Mouse (Mus musculus) megakaryocyte-erythroid progenitor cell, adult 5-6 weeks (primary cell): ENCODE results near the gene Sp1. TPM values are rescaled to one million over a fixed set of nuclear protein-coding genes. Genes with fewer than 3 reads are reported as not detected.

Experiments used
- ATAC-seq: replicated peaks from 2 replicates; pipeline ENCODE4 v1.8.0; 2016; ENCODE audit warnings: mild to moderate bottlenecking, inconsistent platforms; ENCODE audit not compliant: severe bottlenecking, poor library complexity, low FRiP score, low TSS enrichment
- total RNA-seq, 2 experiments: library from RNA; stranded (forward) in 1 of 2; stranded (reverse) in 1 of 2; fragments of 200-1000, 215-1000 nt in 1 of 2; fragments of >200 nt in 1 of 2; fragmentation: Nextera tagmentation in 1 of 2; gene quantifications; 2 replicates each; pipeline ENCODE4 v1.2.3; 2014 to 2017

Sp1 gene
- total RNA-seq, 2 experiments from 2014 or later: 45.0 to 68.0 TPM

DNA sequence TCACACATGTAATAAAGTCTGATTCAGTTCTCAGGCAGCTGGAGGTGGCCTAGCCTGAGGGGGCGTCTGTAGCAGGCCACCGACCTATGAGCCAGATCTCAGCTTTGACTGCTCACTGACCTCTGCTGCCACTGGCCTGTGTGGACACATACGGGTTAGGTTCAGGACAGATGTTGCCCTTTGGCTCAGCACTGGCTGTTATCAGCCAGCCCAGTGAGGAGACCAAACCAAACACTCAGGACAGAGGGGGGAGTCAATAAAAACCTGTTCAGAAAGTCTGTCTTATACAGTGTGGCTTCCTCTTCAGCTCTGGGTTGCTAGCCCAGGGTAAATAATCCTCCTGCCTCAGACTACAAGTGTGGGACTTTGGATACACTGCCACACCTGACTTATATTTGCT, 10.9 kb upstream of the Sp1 start:
- peak; percentile 68 for ATAC-seq

DNA sequence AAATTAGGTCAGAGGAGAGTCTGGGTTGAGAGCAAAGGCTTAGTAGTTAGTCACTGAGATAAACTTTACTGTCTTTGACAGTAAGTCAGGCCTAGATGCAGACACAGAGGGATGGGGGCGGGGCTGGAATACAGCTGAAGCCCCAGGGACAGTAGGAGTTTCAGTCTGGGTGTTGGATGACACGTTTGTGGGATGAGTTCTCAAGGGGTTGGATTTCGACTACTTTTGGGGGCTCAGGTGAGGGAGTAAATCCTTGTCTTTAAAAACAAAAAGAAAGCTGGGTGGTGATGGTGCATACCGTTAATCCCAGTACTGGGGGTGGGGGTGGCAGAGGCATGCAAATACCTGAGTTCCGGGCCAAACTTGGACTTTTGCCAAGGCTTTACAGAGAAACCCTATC, 7.3 kb upstream of the Sp1 start:
- no peak for ATAC-seq

DNA sequence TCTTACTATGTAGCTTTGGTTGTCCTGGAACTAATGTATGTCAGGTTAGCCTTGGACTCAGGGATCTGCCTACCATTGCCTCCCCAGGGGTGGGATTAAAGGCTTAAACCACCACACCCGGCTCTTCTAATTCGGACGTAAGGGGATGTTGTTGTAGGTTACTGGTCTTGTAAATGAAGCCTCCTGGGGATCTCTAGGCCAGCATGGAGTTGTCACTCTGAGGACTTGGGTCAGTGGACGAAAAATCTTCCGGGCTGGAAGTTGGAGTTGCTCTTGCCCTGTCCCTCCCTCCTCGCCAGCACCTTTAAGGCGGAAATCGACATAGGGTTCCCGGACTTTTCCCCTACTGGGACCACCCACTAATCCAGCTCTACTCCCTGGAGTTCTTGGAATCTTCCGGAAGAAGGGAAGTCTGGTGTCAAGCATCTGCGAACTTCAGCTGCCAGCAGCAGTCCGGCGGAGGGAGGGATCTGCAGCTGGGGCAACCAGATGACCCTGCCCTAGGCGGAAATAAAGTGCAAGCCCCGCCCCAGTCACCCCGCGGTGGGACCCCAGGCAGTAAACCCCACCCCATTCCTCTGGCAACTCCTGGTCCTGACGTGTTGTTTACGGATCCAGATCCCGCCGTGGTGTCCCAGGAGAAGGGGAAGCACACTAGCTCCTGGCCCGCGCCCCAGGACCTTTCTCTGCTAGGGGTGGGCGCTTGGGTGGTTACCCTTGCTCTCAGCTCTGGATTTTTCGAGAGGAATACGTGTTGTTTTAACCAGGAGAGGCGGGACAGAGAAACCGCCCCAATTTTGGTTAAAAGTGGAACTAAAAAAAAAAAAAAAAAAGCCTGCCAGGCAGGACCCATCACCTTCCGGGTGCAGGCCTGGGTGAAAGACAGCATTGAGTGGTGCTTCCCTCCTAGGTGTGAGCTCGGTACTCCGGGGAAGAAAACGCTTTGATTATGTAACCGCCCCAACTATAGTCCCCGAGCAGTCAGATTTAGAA, 6.4 kb upstream of the Sp1 start:
- ATAC-seq: peak; percentile 66

DNA sequence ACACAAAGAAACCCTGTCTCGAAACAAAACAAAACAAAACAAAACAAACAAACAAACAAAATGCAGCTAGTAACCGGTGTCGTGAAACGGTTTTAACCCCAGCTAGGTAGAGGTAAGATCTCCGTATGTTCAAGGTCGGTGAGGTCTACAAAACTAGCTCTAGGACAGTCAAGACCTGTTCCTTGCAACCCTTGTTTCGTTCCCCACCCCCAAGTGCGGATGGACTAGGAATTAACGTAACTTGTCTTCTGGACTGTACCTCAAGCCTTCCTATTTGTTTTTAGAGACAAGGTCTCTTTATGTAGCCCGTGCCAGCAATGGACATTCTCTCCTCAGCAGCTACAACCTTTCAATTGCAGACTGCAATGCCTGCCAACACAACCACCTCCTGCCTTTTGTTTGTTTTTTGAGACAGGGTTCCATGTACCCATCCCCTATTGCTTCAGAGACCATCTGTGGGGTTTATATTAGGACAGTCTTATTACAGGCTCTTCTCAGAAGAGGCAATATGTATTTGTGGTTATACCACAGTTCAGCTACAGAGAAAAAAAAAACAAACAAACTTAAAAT, 5.4 kb upstream of the Sp1 start:
- ATAC-seq: no peak

DNA sequence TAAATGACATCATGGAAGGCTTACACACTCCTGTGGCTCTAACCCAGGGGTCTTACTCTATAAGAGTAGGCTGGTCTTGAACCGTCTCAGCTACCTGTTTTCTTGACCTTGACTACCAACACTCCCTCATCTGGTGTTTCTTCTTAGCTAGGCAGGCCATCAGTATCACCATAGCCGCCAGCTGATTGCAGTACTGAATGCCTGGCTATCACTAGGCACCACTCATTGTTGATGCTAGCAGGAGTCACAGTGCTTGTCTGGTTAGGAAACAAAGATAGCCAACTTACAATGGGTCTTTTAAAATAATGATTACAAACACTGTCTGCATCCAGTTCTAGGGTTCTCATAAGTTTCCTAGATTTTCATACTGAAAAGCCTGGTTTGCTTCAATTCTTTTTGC, 4.7 kb upstream of the Sp1 start:
- peak; percentile 27 for ATAC-seq

DNA sequence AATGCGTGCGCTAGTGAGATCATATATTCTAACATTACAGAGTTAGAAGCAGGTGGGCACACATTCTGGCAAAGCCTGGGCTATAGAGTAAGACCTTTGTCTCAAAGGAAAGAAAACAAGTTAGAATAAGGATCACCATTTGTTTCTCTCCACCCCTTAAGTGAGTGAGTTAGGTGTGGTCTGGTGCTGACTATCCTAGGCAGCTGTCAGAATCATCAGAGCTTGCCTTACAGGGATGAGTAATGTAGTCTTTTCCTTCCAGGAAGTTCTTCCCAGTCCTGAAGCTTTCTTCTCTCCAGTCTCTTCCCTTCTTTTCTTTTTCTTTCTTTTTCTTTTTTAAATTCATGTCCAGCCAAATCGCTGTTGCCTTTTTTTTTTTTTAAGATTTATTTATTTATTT, 3.7 kb upstream of the Sp1 start:
- ATAC-seq: no peak

DNA sequence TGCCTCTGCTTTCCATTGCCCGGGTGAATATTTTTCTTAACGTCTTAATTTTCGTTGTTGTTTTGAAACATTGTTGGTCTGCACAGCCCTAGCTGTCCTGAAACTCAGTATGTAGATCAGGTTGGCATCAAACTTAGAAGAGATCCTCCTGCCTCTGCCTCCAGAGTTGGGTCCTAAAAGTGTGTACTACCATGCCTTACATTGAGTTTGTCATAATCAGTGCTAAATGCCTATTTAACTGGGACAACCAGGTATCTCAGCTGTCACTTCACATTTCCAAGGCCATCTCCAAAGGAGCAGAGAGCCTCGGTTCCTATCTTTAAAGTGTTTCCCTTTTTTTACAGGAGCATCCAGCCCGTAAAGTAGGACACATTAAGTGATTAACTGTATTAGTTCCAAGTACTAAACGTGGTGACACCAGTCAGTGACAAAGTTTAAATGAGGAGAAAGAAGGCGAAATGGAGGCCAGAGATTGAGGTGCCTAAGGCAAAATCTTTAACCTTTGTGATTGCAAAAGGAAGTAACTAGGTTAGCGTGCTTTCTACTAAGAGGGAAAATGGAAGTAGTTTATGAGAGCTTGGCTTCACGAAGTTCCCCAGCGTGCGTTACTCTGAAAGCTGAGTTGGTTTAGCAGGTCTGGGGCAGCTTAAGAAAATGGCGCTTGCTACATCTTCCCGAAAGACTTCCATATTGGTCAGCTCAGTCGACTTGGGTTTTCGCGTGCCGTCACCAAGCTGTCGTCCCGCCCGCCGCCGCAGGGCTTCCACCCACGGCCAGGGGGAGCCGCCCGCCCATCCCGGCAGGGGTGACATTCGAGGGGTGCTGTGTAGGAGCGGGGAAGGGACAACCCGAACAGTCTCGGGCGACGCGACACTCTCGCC, 1.1 kb upstream of the Sp1 start:
- ATAC-seq: no peak

DNA sequence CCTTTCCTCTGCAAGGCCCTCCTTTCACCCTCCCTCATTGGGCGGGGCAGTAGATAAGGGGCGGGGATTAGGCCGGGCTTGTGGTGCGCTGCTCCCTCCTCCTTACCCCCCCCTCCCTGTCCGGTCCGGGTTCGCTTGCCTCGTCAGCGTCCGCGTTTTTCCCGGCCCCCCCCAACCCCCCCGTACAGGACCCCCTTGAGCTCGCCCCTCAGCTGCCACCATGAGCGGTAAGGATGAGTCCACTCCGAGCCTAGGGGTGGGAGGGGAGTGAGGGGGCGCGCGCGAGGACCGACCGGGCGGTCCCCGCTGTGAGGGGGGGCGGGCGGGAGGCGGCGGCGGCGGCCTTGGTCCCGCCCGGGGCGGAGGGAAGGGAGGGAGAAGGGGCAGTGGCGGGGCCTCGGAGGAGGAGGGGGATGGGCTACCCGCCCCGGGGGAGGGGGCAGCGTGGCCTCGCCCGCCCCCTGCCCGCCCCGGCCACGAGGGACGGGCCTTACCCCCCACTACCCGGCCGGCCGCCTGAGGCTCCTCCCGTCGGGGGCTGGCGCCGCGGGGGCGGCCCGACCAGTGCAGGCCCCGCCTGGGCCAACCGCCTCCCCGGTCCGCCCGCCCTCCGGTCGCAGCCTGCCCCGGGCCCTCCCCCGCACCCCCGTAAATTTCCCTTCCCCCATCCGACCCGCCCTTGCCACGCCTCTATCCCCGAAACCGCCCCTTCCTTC, 411 bp downstream of the Sp1 start:
- ATAC-seq: peak; percentile 27

DNA sequence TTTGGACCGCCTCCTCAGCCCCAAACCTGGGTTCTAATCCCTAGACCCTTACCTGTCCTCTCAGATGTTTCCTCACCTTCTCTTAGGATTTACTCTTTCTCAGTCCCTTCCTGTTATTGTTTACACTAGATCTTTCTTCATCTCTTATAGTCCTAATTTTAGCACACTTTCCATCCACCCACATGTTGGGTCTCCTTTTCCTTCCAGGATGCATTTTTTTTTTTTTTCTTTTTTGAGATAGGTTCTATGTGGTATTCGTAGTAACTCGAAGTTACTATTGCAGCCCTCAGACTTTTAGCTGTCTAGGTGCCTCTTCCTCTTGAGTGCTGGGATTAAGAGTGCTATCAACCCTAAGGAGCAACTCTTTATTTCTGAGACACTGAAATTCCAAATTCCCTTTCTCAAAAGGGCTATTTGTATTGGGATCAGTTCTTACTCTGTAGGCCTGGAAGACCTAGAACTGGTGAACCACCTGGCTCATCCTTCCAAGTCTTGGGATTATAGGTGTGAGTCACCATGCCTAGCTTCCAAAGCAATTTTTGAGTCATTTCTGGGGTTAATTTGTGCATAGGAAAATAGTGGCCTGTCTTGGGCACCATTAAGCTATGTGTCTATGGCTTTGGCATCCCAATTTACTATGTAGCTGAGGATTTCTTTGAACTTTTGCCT, 1.1 kb downstream of the Sp1 start:
- no peak for ATAC-seq

DNA sequence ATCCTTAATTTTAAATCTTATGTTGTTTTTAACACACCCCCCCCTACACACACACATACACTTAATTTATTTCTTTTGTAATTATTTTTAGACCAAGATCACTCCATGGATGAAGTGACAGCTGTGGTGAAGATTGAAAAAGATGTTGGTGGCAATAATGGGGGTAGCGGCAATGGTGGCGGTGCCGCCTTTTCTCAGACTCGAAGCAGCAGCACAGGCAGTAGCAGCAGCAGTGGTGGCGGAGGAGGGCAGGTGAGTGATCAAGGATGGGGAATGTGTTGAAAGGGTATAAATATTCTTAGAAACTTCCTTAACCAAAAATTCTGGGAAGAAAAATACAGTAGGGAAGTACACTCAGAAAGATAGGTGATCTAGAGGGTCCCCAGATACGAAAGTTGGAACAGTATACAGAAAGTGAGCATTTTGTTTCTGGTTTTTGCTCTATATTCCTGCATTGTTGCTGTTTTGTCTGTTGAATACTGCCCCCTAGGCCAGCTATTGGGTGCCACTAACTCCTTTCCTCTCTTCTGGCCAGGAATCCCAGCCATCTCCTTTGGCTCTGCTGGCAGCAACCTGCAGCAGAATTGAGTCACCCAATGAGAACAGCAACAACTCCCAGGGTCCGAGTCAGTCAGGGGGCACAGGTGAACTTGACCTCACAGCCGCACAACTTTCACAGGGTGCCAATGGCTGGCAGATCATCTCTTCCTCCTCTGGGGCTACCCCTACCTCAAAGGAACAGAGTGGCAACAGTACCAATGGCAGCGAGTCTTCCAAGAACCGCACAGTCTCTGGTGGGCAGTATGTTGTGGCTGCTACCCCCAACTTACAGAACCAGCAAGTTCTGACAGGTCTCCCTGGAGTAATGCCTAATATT, 2.0 kb downstream of the Sp1 start:
- ATAC-seq: no peak

DNA sequence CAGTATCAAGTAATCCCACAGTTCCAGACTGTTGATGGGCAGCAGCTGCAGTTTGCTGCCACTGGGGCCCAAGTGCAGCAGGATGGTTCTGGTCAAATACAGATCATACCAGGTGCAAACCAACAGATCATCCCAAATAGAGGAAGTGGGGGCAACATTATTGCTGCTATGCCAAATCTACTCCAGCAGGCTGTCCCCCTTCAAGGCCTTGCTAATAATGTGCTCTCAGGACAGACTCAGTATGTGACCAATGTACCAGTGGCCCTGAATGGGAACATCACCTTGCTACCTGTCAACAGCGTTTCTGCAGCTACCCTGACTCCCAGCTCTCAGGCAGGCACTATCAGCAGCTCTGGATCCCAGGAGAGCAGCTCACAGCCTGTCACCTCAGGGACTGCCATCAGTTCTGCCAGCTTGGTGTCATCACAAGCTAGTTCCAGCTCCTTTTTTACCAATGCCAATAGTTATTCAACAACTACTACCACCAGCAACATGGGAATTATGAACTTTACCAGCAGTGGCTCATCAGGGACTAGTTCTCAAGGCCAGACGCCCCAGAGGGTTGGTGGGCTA, 2.7 kb downstream of the Sp1 start:
- ATAC-seq: no peak

DNA sequence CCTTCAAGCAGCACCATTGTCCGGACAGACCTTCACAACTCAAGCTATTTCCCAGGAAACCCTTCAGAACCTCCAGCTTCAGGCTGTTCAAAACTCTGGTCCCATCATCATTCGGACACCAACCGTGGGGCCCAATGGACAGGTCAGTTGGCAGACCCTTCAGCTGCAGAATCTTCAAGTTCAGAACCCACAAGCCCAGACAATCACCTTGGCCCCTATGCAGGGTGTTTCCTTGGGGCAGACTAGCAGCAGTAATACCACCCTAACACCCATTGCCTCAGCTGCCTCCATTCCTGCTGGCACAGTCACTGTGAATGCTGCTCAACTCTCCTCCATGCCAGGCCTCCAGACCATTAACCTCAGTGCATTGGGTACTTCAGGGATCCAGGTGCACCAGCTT, 3.3 kb downstream of the Sp1 start:
- ATAC-seq: no peak

DNA sequence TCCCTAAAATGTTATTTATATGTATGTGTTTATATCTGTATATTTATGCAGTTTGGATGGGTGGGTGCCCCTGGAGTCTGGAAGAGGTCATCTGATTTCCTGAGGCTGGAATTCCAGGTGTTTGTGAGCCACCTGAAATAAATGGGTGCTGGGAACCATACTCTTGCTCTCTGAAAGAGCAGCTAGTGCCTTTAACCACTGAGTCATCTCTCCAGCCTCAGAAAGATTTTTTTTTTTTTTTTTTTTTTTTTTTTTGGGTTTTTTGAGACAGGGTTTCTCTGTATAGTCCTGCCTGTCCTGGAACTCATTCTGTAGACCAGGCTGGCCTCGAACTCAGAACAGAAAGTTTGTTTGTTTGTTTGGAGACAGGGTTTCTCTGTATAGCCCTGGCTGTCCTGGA, 5.1 kb downstream of the Sp1 start:
- no peak for ATAC-seq

DNA sequence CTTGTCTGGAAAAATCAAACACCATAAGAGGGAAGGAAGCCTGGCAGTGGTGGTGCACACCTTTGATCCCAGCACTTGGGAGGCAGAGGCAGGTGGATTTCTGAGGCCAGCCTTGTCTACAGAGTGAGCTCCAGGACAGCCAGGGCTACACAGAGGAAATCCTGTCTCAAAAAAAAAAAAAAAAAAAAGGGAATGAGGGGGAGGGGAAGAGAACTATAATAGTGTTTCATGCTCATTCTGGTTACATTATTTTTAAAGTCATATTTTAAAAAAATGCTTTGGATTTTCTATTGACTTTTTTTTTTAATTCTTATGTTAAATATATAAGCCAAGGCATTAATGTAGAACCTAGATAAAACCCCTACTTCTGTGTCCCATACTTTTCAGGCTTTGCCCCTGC, 7.7 kb downstream of the Sp1 start:
- ATAC-seq: no peak

DNA sequence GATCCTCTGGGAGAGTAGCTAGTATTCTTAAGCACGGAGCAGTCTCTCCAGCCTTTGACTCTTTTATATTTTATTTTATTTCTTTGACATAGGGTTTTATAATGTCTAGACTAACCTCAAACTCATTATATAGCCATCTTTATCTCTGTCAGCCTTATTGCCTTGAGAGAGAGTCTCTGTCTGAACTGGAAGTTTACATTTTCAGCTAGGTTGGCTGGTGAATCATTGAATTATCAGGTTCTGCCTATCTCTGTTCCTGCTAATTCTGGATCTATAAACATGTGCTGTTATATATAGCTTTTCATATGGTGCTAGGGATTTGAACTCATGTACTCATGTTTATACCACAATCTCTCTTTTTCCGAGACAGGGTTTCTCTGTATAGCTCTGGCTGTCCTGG, 11.6 kb downstream of the Sp1 start:
- ATAC-seq: no peak

DNA sequence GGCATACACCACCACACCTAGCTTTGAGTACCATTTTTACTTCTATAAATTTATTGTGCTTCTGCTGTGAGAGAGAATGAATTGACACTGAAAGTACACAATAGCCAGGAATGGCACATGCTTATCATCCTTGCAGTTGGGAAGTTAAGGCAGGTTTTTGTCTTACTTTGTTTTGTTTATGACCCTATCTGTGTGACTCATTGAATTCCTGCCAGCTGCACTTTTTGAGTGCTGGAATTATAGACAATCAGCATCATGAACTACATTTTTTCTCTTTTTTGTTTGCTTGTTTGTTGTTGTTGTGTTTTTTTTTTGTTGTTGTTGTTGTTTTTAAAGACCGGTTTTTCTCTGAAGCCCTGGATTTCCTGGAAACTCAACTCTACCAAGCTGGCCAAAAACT, 15.0 kb downstream of the Sp1 start:
- no peak for ATAC-seq

DNA sequence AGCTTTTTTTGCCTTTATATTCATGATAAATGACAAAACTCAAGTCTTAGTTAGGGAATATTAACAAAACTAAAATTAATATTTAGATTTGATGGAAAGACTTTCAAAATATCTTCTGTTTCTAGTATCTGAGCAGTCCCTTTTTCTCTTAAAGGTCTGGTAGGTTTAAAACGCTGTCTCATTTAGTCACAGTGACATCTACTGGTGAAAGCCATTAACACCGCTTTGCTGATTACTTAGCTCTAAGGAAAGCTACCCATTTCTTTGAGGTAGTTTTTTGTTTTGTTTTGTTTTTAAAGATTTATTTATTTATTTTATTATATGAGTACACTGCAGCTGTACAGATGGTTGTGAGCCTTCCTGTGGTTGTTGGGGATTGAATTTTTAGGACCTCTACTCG, 15.5 kb downstream of the Sp1 start:
- ATAC-seq: peak; percentile 80
